Mouse (Mus musculus): ENCODE data around the gene Ankrd55. TPM values are rescaled to one million over a fixed set of nuclear protein-coding genes. Genes with fewer than 3 reads are reported as not detected.

The Ankrd55 gene
- polyA plus RNA-seq, 1 experiment from 2014 or later = 1.2 TPM

GRCm38 (mm10) chr13:112330919-112331681 lies 42.8 kb downstream of the Ankrd55 start:
- no peaks in the 10 kb centered on the region for H3K36me3 ChIP-seq
- peak overlapping the region; percentile 79 for H3K27ac ChIP-seq (replicated peaks)
- peaks cover 43% of the 10 kb centered on the region for H3K4me1 ChIP-seq
- no peaks in the 10 kb centered on the region for H3K9me3 ChIP-seq (replicated peaks)
- no peaks in the 10 kb centered on the region for H3K27me3 ChIP-seq (ENCODE audit: low read depth, poor library complexity, severe bottlenecking)
- peak overlapping the region; percentile 27; the same call in 1 of the 2 replicates for H3K4me3 ChIP-seq
- peak; percentile 35 for DNase-seq (ENCODE audit: low spot score)
- 50% methylated on average over 8 of the region's 8 CpGs for WGBS

GRCm38 (mm10) chr13:112331682-112332061 lies 43.4 kb downstream of the Ankrd55 start:
- no peaks in the 10 kb centered on the region for H3K36me3 ChIP-seq
- peak overlapping the region; percentile 79 for H3K27ac ChIP-seq (replicated peaks)
- H3K4me1 ChIP-seq = peaks cover 43% of the 10 kb centered on the region
- no peaks in the 10 kb centered on the region for H3K27me3 ChIP-seq (ENCODE audit: low read depth, poor library complexity, severe bottlenecking)
- WGBS = 19% methylated on average over 1 of the region's 1 CpGs
- H3K9me3 ChIP-seq (replicated peaks) = no peaks in the 10 kb centered on the region
- no peak for DNase-seq (ENCODE audit: low spot score)
- H3K4me3 ChIP-seq = peak overlapping the region; percentile 27; the same call in 1 of the 2 replicates

GRCm38 (mm10) chr13:112335531-112335930 lies 47.3 kb downstream of the Ankrd55 start:
- Histone ChIP-seq H3K36me3 (no peaks in the 10 kb centered on the region), H3K4me1 (peaks cover 38% of the 10 kb centered on the region), H3K4me3 (no peak overlapping the region), H3K27ac (replicated peaks) (no peak overlapping the region), H3K9me3 (replicated peaks) (no peaks in the 10 kb centered on the region), H3K27me3 (ENCODE audit: low read depth, poor library complexity, severe bottlenecking) (no peaks in the 10 kb centered on the region)
- 83% methylated on average over 3 of the region's 3 CpGs for WGBS
- no peak for DNase-seq (ENCODE audit: low spot score)

GRCm38 (mm10) chr13:112337146-112337545 lies 48.9 kb downstream of the Ankrd55 start:
- no peak for DNase-seq (ENCODE audit: low spot score)
- H3K36me3 ChIP-seq = no peaks in the 10 kb centered on the region
- H3K4me3 ChIP-seq = no peak overlapping the region
- WGBS = 94% methylated on average over 9 of the region's 9 CpGs
- no peak overlapping the region for H3K27ac ChIP-seq (replicated peaks)
- H3K4me1 ChIP-seq = peaks cover 28% of the 10 kb centered on the region
- H3K27me3 ChIP-seq (ENCODE audit: low read depth, poor library complexity, severe bottlenecking) = no peaks in the 10 kb centered on the region
- H3K9me3 ChIP-seq (replicated peaks) = no peaks in the 10 kb centered on the region

- Histone ChIP-seq H3K9me3 (replicated peaks) (no peaks in the 10 kb centered on the region), H3K4me3 (no peak overlapping the region), H3K4me1 (peaks cover 12% of the 10 kb centered on the region), H3K27me3 (ENCODE audit: low read depth, poor library complexity, severe bottlenecking) (no peaks in the 10 kb centered on the region), H3K27ac (replicated peaks) (no peak overlapping the region), H3K36me3 (no peaks in the 10 kb centered on the region)
- no peak for DNase-seq (ENCODE audit: low spot score)
- WGBS = 89% methylated on average over 8 of the region's 8 CpGs
Measured at GRCm38 (mm10) chr13:112340205-112340604, 52.0 kb downstream of the Ankrd55 start.

GRCm38 (mm10) chr13:112340761-112341160 lies 52.5 kb downstream of the Ankrd55 start:
- H3K27ac ChIP-seq (replicated peaks) = no peak overlapping the region
- no peak overlapping the region for H3K4me3 ChIP-seq
- peaks cover 12% of the 10 kb centered on the region for H3K4me1 ChIP-seq
- no peaks in the 10 kb centered on the region for H3K9me3 ChIP-seq (replicated peaks)
- 86% methylated on average over 6 of the region's 6 CpGs for WGBS
- DNase-seq (ENCODE audit: low spot score) = no peak
- H3K36me3 ChIP-seq = no peaks in the 10 kb centered on the region
- H3K27me3 ChIP-seq (ENCODE audit: low read depth, poor library complexity, severe bottlenecking) = no peaks in the 10 kb centered on the region

GRCm38 (mm10) chr13:112342971-112343627 lies 54.8 kb downstream of the Ankrd55 start:
- 74% methylated on average over 5 of the region's 5 CpGs for WGBS
- H3K4me1 ChIP-seq = peaks cover 19% of the 10 kb centered on the region
- no peak overlapping the region for H3K27ac ChIP-seq (replicated peaks)
- H3K36me3 ChIP-seq = no peaks in the 10 kb centered on the region
- no peaks in the 10 kb centered on the region for H3K9me3 ChIP-seq (replicated peaks)
- no peak overlapping the region for H3K4me3 ChIP-seq
- no peak for DNase-seq (ENCODE audit: low spot score)
- no peaks in the 10 kb centered on the region for H3K27me3 ChIP-seq (ENCODE audit: low read depth, poor library complexity, severe bottlenecking)

GRCm38 (mm10) chr13:112343628-112344009 lies 55.4 kb downstream of the Ankrd55 start:
- Histone ChIP-seq H3K27me3 (ENCODE audit: low read depth, poor library complexity, severe bottlenecking) (no peaks in the 10 kb centered on the region), H3K4me3 (no peak overlapping the region), H3K4me1 (peaks cover 19% of the 10 kb centered on the region), H3K27ac (replicated peaks) (no peak overlapping the region), H3K9me3 (replicated peaks) (no peaks in the 10 kb centered on the region), H3K36me3 (no peaks in the 10 kb centered on the region)
- DNase-seq (ENCODE audit: low spot score) = no peak
- 87% methylated on average over 5 of the region's 5 CpGs for WGBS

GRCm38 (mm10) chr13:112344270-112344864 lies 56.1 kb downstream of the Ankrd55 start:
- Histone ChIP-seq H3K36me3 (no peaks in the 10 kb centered on the region), H3K9me3 (replicated peaks) (no peaks in the 10 kb centered on the region), H3K27me3 (ENCODE audit: low read depth, poor library complexity, severe bottlenecking) (no peaks in the 10 kb centered on the region), H3K27ac (replicated peaks) (no peak overlapping the region), H3K4me3 (no peak overlapping the region), H3K4me1 (peaks cover 19% of the 10 kb centered on the region)
- 73% methylated on average over 8 of the region's 8 CpGs for WGBS
- DNase-seq (ENCODE audit: low spot score) = no peak

GRCm38 (mm10) chr13:112345542-112345941 lies 57.3 kb downstream of the Ankrd55 start:
- Histone ChIP-seq H3K36me3 (0 out of 2 replicates have a peak, but pooled peaks cover 5% of the 10 kb centered on the region), H3K4me1 (peaks cover 19% of the 10 kb centered on the region), H3K4me3 (no peak overlapping the region), H3K27me3 (ENCODE audit: low read depth, poor library complexity, severe bottlenecking) (no peaks in the 10 kb centered on the region), H3K27ac (replicated peaks) (no peak overlapping the region), H3K9me3 (replicated peaks) (no peaks in the 10 kb centered on the region; the same call in 1 of the 2 replicates)
- WGBS = 91% methylated on average over 2 of the region's 2 CpGs
- DNase-seq (ENCODE audit: low spot score) = no peak

- H3K9me3 ChIP-seq (replicated peaks) = no peaks in the 10 kb centered on the region; the same call in 1 of the 2 replicates
- no peak overlapping the region for H3K4me3 ChIP-seq
- DNase-seq (ENCODE audit: low spot score) = no peak
- H3K4me1 ChIP-seq = peaks cover 19% of the 10 kb centered on the region
- H3K36me3 ChIP-seq = 0 out of 2 replicates have a peak, but pooled peaks cover 5% of the 10 kb centered on the region
- WGBS = 80% methylated on average over 11 of the region's 11 CpGs
- H3K27ac ChIP-seq (replicated peaks) = no peak overlapping the region
- no peaks in the 10 kb centered on the region for H3K27me3 ChIP-seq (ENCODE audit: low read depth, poor library complexity, severe bottlenecking)
Measured at GRCm38 (mm10) chr13:112346031-112346430, 57.8 kb downstream of the Ankrd55 start.

GRCm38 (mm10) chr13:112346659-112347142 lies 58.5 kb downstream of the Ankrd55 start:
- DNase-seq (ENCODE audit: low spot score) = no peak
- no peaks in the 10 kb centered on the region; the same call in 1 of the 2 replicates for H3K9me3 ChIP-seq (replicated peaks)
- H3K4me3 ChIP-seq = no peak overlapping the region
- WGBS = 64% methylated on average over 7 of the region's 7 CpGs
- no peaks in the 10 kb centered on the region for H3K27me3 ChIP-seq (ENCODE audit: low read depth, poor library complexity, severe bottlenecking)
- H3K4me1 ChIP-seq = peaks cover 17% of the 10 kb centered on the region
- H3K36me3 ChIP-seq = 0 out of 2 replicates have a peak, but pooled peaks cover 5% of the 10 kb centered on the region
- H3K27ac ChIP-seq (replicated peaks) = no peak overlapping the region

Data from midbrain, embryonic 10.5 days (tissue).